Mouse (Mus musculus): Measurements from ENCODE around the gene B4galt3. TPM values are rescaled to one million over a fixed set of nuclear protein-coding genes. Genes with fewer than 3 reads are reported as not detected.

Gene B4galt3
- polyA plus RNA-seq, 1 experiment from 2014 or later = 74.9 TPM

GRCm38 (mm10) chr1:171248386-171249226 lies 21.5 kb upstream of the B4galt3 start:
- Histone ChIP-seq H3K27me3 (replicated peaks; ENCODE audit: control insufficient read depth, insufficient read depth, low read length) (no peaks in the 10 kb centered on the region), H3K27ac (ENCODE audit: low read depth, low read length) (no peak overlapping the region), H3K9me3 (replicated peaks; ENCODE audit: control insufficient read depth, low read length) (no peaks in the 10 kb centered on the region), H3K9ac (ENCODE audit: low read length) (no peak overlapping the region), H3K4me2 (ENCODE audit: low read length) (no peak overlapping the region), H3K36me3 (ENCODE audit: control insufficient read depth, insufficient read depth, low read length) (peaks cover 7% of the 10 kb centered on the region; the same call in 1 of the 2 replicates), H3K4me3 (ENCODE audit: low read depth, low read length) (no peak overlapping the region), H3K4me1 (ENCODE audit: control insufficient read depth, insufficient read depth, low read length) (peaks cover 37% of the 10 kb centered on the region)
- 43% methylated on average over 3 of the region's 3 CpGs for WGBS
- ATAC-seq (no peak), DNase-seq (ENCODE audit: low spot score) (no peak)

GRCm38 (mm10) chr1:171249913-171250600 lies 20.1 kb upstream of the B4galt3 start, which contains the start of gene Adamts4:
Adamts4 (plus strand) TSS chr1:171250421.
- Histone ChIP-seq H3K9ac (ENCODE audit: low read length) (peak within 1 kb of the TSS; percentile 55), H3K4me2 (ENCODE audit: low read length) (peak within 1 kb of the TSS; percentile 52), H3K36me3 (ENCODE audit: control insufficient read depth, insufficient read depth, low read length) (no peaks in the 10 kb centered on the region), H3K4me1 (ENCODE audit: control insufficient read depth, insufficient read depth, low read length) (peaks cover 37% of the 10 kb centered on the region), H3K4me3 (ENCODE audit: low read depth, low read length) (peak within 1 kb of the TSS; percentile 21), H3K9me3 (replicated peaks; ENCODE audit: control insufficient read depth, low read length) (no peaks in the 10 kb centered on the region), H3K27ac (ENCODE audit: low read depth, low read length) (peak within 1 kb of the TSS; percentile 76), H3K27me3 (replicated peaks; ENCODE audit: control insufficient read depth, insufficient read depth, low read length) (no peaks in the 10 kb centered on the region)
- ATAC-seq (peak; percentile 40; the same call in 1 of the 2 replicates), DNase-seq (ENCODE audit: low spot score) (peak; percentile 76)
- 15% methylated on average over 5 of the region's 5 CpGs for WGBS

GRCm38 (mm10) chr1:171250680-171251593 lies 19.2 kb upstream of the B4galt3 start, which contains the start of gene Ndufs2:
Ndufs2 (minus strand) TSS chr1:171251388.
- H3K4me3 ChIP-seq (ENCODE audit: low read depth, low read length) = peak within 1 kb of the TSS; percentile 21
- no peaks in the 10 kb centered on the region for H3K9me3 ChIP-seq (replicated peaks; ENCODE audit: control insufficient read depth, low read length)
- H3K27ac ChIP-seq (ENCODE audit: low read depth, low read length) = peak within 1 kb of the TSS; percentile 76
- DNase-seq (ENCODE audit: low spot score) (peak; percentile 83), ATAC-seq (peak; percentile 43)
- no peaks in the 10 kb centered on the region for H3K27me3 ChIP-seq (replicated peaks; ENCODE audit: control insufficient read depth, insufficient read depth, low read length)
- WGBS = 16% methylated on average over 26 of the region's 26 CpGs
- H3K36me3 ChIP-seq (ENCODE audit: control insufficient read depth, insufficient read depth, low read length) = no peaks in the 10 kb centered on the region
- peaks cover 36% of the 10 kb centered on the region for H3K4me1 ChIP-seq (ENCODE audit: control insufficient read depth, insufficient read depth, low read length)
- H3K4me2 ChIP-seq (ENCODE audit: low read length) = peak within 1 kb of the TSS; percentile 52
- H3K9ac ChIP-seq (ENCODE audit: low read length) = peak within 1 kb of the TSS; percentile 55

GRCm38 (mm10) chr1:171251594-171252324 lies 18.4 kb upstream of the B4galt3 start:
- no peak for DNase-seq (ENCODE audit: low spot score)
- Histone ChIP-seq H3K9ac (ENCODE audit: low read length) (peak overlapping the region; percentile 55; the same call in 1 of the 2 replicates), H3K4me2 (ENCODE audit: low read length) (peak overlapping the region; percentile 52), H3K27me3 (replicated peaks; ENCODE audit: control insufficient read depth, insufficient read depth, low read length) (no peaks in the 10 kb centered on the region), H3K36me3 (ENCODE audit: control insufficient read depth, insufficient read depth, low read length) (no peaks in the 10 kb centered on the region), H3K9me3 (replicated peaks; ENCODE audit: control insufficient read depth, low read length) (no peaks in the 10 kb centered on the region), H3K4me1 (ENCODE audit: control insufficient read depth, insufficient read depth, low read length) (peaks cover 31% of the 10 kb centered on the region), H3K4me3 (ENCODE audit: low read depth, low read length) (peak overlapping the region; percentile 21; the same call in 1 of the 2 replicates), H3K27ac (ENCODE audit: low read depth, low read length) (peak overlapping the region; percentile 58; the same call in 1 of the 2 replicates)
- 6% methylated on average over 13 of the region's 13 CpGs for WGBS
- ATAC-seq = no peak

GRCm38 (mm10) chr1:171252415-171252814 lies 17.7 kb upstream of the B4galt3 start:
- H3K9me3 ChIP-seq (replicated peaks; ENCODE audit: control insufficient read depth, low read length) = no peaks in the 10 kb centered on the region
- no peak for ATAC-seq
- H3K27ac ChIP-seq (ENCODE audit: low read depth, low read length) = peak overlapping the region; percentile 58; the same call in 1 of the 2 replicates
- no peaks in the 10 kb centered on the region for H3K36me3 ChIP-seq (ENCODE audit: control insufficient read depth, insufficient read depth, low read length)
- peak overlapping the region; percentile 1; the same call in 1 of the 2 replicates for H3K4me3 ChIP-seq (ENCODE audit: low read depth, low read length)
- WGBS = 52% methylated on average over 17 of the region's 17 CpGs
- peak overlapping the region; percentile 52 for H3K4me2 ChIP-seq (ENCODE audit: low read length)
- H3K27me3 ChIP-seq (replicated peaks; ENCODE audit: control insufficient read depth, insufficient read depth, low read length) = no peaks in the 10 kb centered on the region
- peaks cover 31% of the 10 kb centered on the region for H3K4me1 ChIP-seq (ENCODE audit: control insufficient read depth, insufficient read depth, low read length)
- 0 out of 2 replicates have a peak overlapping the region, but pooled peaks have one; percentile 32 for H3K9ac ChIP-seq (ENCODE audit: low read length)
- no peak for DNase-seq (ENCODE audit: low spot score)

- peaks cover 12% of the 10 kb centered on the region for H3K4me1 ChIP-seq (ENCODE audit: control insufficient read depth, insufficient read depth, low read length)
- no peak overlapping the region for H3K4me2 ChIP-seq (ENCODE audit: low read length)
- H3K36me3 ChIP-seq (ENCODE audit: control insufficient read depth, insufficient read depth, low read length) = no peaks in the 10 kb centered on the region
- WGBS = 93% methylated on average over 24 of the region's 24 CpGs
- no peaks in the 10 kb centered on the region for H3K27me3 ChIP-seq (replicated peaks; ENCODE audit: control insufficient read depth, insufficient read depth, low read length)
- no peak overlapping the region for H3K9ac ChIP-seq (ENCODE audit: low read length)
- no peaks in the 10 kb centered on the region for H3K9me3 ChIP-seq (replicated peaks; ENCODE audit: control insufficient read depth, low read length)
- no peak overlapping the region for H3K4me3 ChIP-seq (ENCODE audit: low read depth, low read length)
- ATAC-seq (no peak), DNase-seq (ENCODE audit: low spot score) (no peak)
- H3K27ac ChIP-seq (ENCODE audit: low read depth, low read length) = no peak overlapping the region
Observed at GRCm38 (mm10) chr1:171256095-171256818, 13.9 kb upstream of the B4galt3 start.

GRCm38 (mm10) chr1:171256937-171257548 lies 13.1 kb upstream of the B4galt3 start:
- peak; percentile 83 for DNase-seq (ENCODE audit: low spot score)
- Histone ChIP-seq H3K9ac (ENCODE audit: low read length) (no peak overlapping the region), H3K36me3 (ENCODE audit: control insufficient read depth, insufficient read depth, low read length) (no peaks in the 10 kb centered on the region), H3K4me3 (ENCODE audit: low read depth, low read length) (no peak overlapping the region), H3K27me3 (replicated peaks; ENCODE audit: control insufficient read depth, insufficient read depth, low read length) (no peaks in the 10 kb centered on the region), H3K4me1 (ENCODE audit: control insufficient read depth, insufficient read depth, low read length) (peaks cover 8% of the 10 kb centered on the region), H3K4me2 (ENCODE audit: low read length) (no peak overlapping the region), H3K9me3 (replicated peaks; ENCODE audit: control insufficient read depth, low read length) (no peaks in the 10 kb centered on the region), H3K27ac (ENCODE audit: low read depth, low read length) (no peak overlapping the region)
- 67% methylated on average over 15 of the region's 15 CpGs for WGBS
- ATAC-seq = peak; percentile 45; the same call in 1 of the 2 replicates

Data from forebrain, embryonic 14.5 days (tissue).